ENCODE assay signal across 9 mouse cellular contexts in genomic region chr9:48737210-48737850, GRCm38 (mm10).
DNase-seq lines count a peak whose midpoint lies in the region; ATAC-seq and TF ChIP-seq lines count a peak whose summit lies in the region.
"Had no signal": no experiment of that assay in that cellular context is flagged by ENCODE, and none has a peak within 500 bp of the region (broad histone marks: within the 10 kb centered on the region; RNA-seq: fewer than 3 reads in every experiment).

No protein-coding gene starts in this region.

- no peaks in the 10 kb centered on the region for H3K9me3 ChIP-seq in forebrain, embryonic 14.5 days (replicated peaks; ENCODE audit: control insufficient read depth, low read length)
- no peaks in the 10 kb centered on the region for H3K9me3 ChIP-seq in heart, embryonic 14.5 days (ENCODE audit: control insufficient read depth, low read length)
- no peaks in the 10 kb centered on the region for H3K9me3 ChIP-seq in kidney, postnatal 0 days (replicated peaks; ENCODE audit: low read length)
- H3K9me3 ChIP-seq in limb, embryonic 13.5 days: no peaks in the 10 kb centered on the region
- H3K9me3 ChIP-seq in neural tube, embryonic 14.5 days (ENCODE audit: control insufficient read depth, low read length): no peaks in the 10 kb centered on the region

- H3K4me1 ChIP-seq in forebrain, embryonic 14.5 days (ENCODE audit: control insufficient read depth, insufficient read depth, low read length): peaks cover 70% of the 10 kb centered on the region
- peaks cover 35 to 42% of the 10 kb centered on the region in 2 experiments for H3K4me1 ChIP-seq in heart, embryonic 14.5 days (ENCODE audit: control insufficient read depth in 2 of 2, insufficient read depth in 2 of 2, low read length in 2 of 2)
- peaks cover 59% of the 10 kb centered on the region for H3K4me1 ChIP-seq in kidney, postnatal 0 days (replicated peaks; ENCODE audit: insufficient read depth, low read length)
- peaks cover 76% of the 10 kb centered on the region for H3K4me1 ChIP-seq in limb, embryonic 13.5 days
- peaks cover 70% of the 10 kb centered on the region for H3K4me1 ChIP-seq in neural tube, embryonic 14.5 days (ENCODE audit: control insufficient read depth, insufficient read depth, low read length)

- peak overlapping the region; percentile 32 for H3K4me2 ChIP-seq in forebrain, embryonic 14.5 days (ENCODE audit: low read length)
- peak overlapping the region; percentile 48 for H3K4me2 ChIP-seq in heart, embryonic 14.5 days (ENCODE audit: low read length)
- peak overlapping the region; percentile 27 for H3K4me2 ChIP-seq in kidney, postnatal 0 days (ENCODE audit: low read length)
- H3K4me2 ChIP-seq in limb, embryonic 13.5 days (replicated peaks): peak overlapping the region; percentile 56
- peak overlapping the region; percentile 5; the same call in 1 of the 2 replicates for H3K4me2 ChIP-seq in neural tube, embryonic 14.5 days (ENCODE audit: low read depth, low read length)

- H3K27ac ChIP-seq in forebrain, embryonic 14.5 days (ENCODE audit: low read depth, low read length): peak overlapping the region; percentile 45
- peak overlapping the region; percentile 37 to 43; a peak in 3 of 4 replicates for H3K27ac ChIP-seq in heart, embryonic 14.5 days (replicated peaks in 1 of 2; ENCODE audit: control insufficient read depth in 1 of 2, insufficient read depth in 1 of 2, low read depth in 2 of 2, low read length in 2 of 2)
- peak overlapping the region; percentile 79 for H3K27ac ChIP-seq in kidney, postnatal 0 days
- H3K27ac ChIP-seq in limb, embryonic 13.5 days: peak overlapping the region; percentile 63; the same call in 1 of the 2 replicates
- H3K27ac ChIP-seq in neural tube, embryonic 14.5 days (ENCODE audit: low read depth, low read length): peak overlapping the region; percentile 58; the same call in 1 of the 2 replicates

- DNase-seq in retina, adult 2 months (ENCODE audit: low read depth, low spot score): peak; percentile 37
- no peak for DNase-seq in retina, embryonic 14.5 days (ENCODE audit: low spot score)
- peak; percentile 89 for DNase-seq in forebrain, embryonic 14.5 days (ENCODE audit: low spot score)
- peak; percentile 96 for DNase-seq in kidney, postnatal 0 days (ENCODE audit: low spot score)
- DNase-seq in urinary bladder, postnatal 36 days (ENCODE audit: low spot score in 2 of 2): peak; percentile 79 to 93

- H3K4me3 ChIP-seq in forebrain, embryonic 14.5 days (ENCODE audit: low read depth, low read length): no peak overlapping the region
- H3K4me3 ChIP-seq in heart, embryonic 14.5 days (ENCODE audit: control insufficient read depth in 1 of 2, insufficient read depth in 1 of 2, low read depth in 1 of 2, low read length in 2 of 2): no peak overlapping the region; a peak in 1 of 4 replicates
- H3K4me3 ChIP-seq in kidney, postnatal 0 days (replicated peaks; ENCODE audit: low read depth, low read length): no peak overlapping the region
- peak overlapping the region; percentile 11 for H3K4me3 ChIP-seq in limb, embryonic 13.5 days
- H3K4me3 ChIP-seq in neural tube, embryonic 14.5 days (ENCODE audit: low read depth, low read length): no peak overlapping the region
- H3K4me3 ChIP-seq: erythroblast, embryonic 14.5 days had no signal

- WGBS in forebrain, embryonic 14.5 days: 21% methylated on average over 13 of the region's 13 CpGs
- 31% methylated on average over 13 of the region's 13 CpGs for WGBS in heart, embryonic 14.5 days
- 21% methylated on average over 13 of the region's 13 CpGs for WGBS in kidney, postnatal 0 days
- WGBS in limb, embryonic 13.5 days: 12% methylated on average over 13 of the region's 13 CpGs
- WGBS in neural tube, embryonic 14.5 days: 29% methylated on average over 13 of the region's 13 CpGs

- no peaks in the 10 kb centered on the region; the same call in 1 of the 2 replicates for H3K27me3 ChIP-seq in forebrain, embryonic 14.5 days (replicated peaks; ENCODE audit: control insufficient read depth, insufficient read depth, low read length)
- no peaks in the 10 kb centered on the region for H3K27me3 ChIP-seq in heart, embryonic 14.5 days (ENCODE audit: control insufficient read depth, insufficient read depth, low read length)
- no peaks in the 10 kb centered on the region for H3K27me3 ChIP-seq in kidney, postnatal 0 days (ENCODE audit: insufficient read depth, low read length)
- H3K27me3 ChIP-seq in limb, embryonic 13.5 days: peaks cover 48% of the 10 kb centered on the region
- no peaks in the 10 kb centered on the region; the same call in 1 of the 2 replicates for H3K27me3 ChIP-seq in neural tube, embryonic 14.5 days (ENCODE audit: control insufficient read depth, insufficient read depth, low read length)

- no peak for TF ChIP-seq CTCF in kidney, postnatal 0 days (IDR thresholded peaks at IDR 0.05; ENCODE audit: low read depth)

- H3K36me3 ChIP-seq in forebrain, embryonic 14.5 days (ENCODE audit: control insufficient read depth, insufficient read depth, low read length): no peaks in the 10 kb centered on the region
- no peaks in the 10 kb centered on the region for H3K36me3 ChIP-seq in heart, embryonic 14.5 days (ENCODE audit: control insufficient read depth, insufficient read depth, low read length)
- H3K36me3 ChIP-seq in kidney, postnatal 0 days (ENCODE audit: insufficient read depth, low read length): no peaks in the 10 kb centered on the region
- H3K36me3 ChIP-seq in limb, embryonic 13.5 days: no peaks in the 10 kb centered on the region
- H3K36me3 ChIP-seq in neural tube, embryonic 14.5 days (ENCODE audit: control insufficient read depth, insufficient read depth, low read length): no peaks in the 10 kb centered on the region

- H3K9ac ChIP-seq in forebrain, embryonic 14.5 days (ENCODE audit: low read length): no peak overlapping the region
- H3K9ac ChIP-seq in heart, embryonic 14.5 days (ENCODE audit: low read length): peak overlapping the region; percentile 52
- peak overlapping the region; percentile 23; the same call in 1 of the 2 replicates for H3K9ac ChIP-seq in kidney, postnatal 0 days (ENCODE audit: low read depth, low read length)
- H3K9ac ChIP-seq in limb, embryonic 13.5 days: no peak overlapping the region
- no peak overlapping the region for H3K9ac ChIP-seq in neural tube, embryonic 14.5 days (replicated peaks; ENCODE audit: low read depth, low read length)

- peak; percentile 18; the same call in 1 of the 2 replicates for ATAC-seq in forebrain, embryonic 14.5 days
- peak; percentile 40; the same call in 1 of the 2 replicates for ATAC-seq in heart, embryonic 14.5 days (ENCODE audit: insufficient number of reproducible peaks, insufficient read depth, low FRiP score, low read depth)
- peak; percentile 74 for ATAC-seq in kidney, postnatal 0 days (replicated peaks; ENCODE audit: low FRiP score, low read depth)
- peak; percentile 79 for ATAC-seq in limb, embryonic 13.5 days (ENCODE audit: low FRiP score, low read depth)
- ATAC-seq in neural tube, embryonic 14.5 days (ENCODE audit: low read depth): peak; percentile 10; the same call in 1 of the 2 replicates

Comparison
In these comparisons a context has a peak if more than half of its experiments do, and no peak if none do; other contexts are left out.
1. ATAC-seq: peak in every context shown above with its lines; median percentile 79 in limb, embryonic 13.5 days; 74 in kidney, postnatal 0 days; 40 in heart, embryonic 14.5 days; 18 in forebrain, embryonic 14.5 days; 10 in neural tube, embryonic 14.5 days.
2. H3K4me2 ChIP-seq: peak in every context shown above with its lines; median percentile 56 in limb, embryonic 13.5 days; 48 in heart, embryonic 14.5 days; 32 in forebrain, embryonic 14.5 days; 27 in kidney, postnatal 0 days; 5 in neural tube, embryonic 14.5 days.
3. H3K9ac ChIP-seq: peak in heart, embryonic 14.5 days (single experiment) and kidney, postnatal 0 days (single experiment); none in forebrain, embryonic 14.5 days (single experiment), limb, embryonic 13.5 days (single experiment) and neural tube, embryonic 14.5 days (single experiment).
4. Peak in every context shown above with its lines, with median percentiles within 50 percentile points of each other: H3K27ac ChIP-seq.